Mouse (Mus musculus) heart, adult 2 months (tissue): Measurements from ENCODE around the gene Tagln. TPM values are rescaled to one million over a fixed set of nuclear protein-coding genes. Genes with fewer than 3 reads are reported as not detected.

Experiments
- DNase-seq, 2 experiments: peaks; one replicate each; pipeline ENCODE4 v3.0.0; 2021
- H3K27ac ChIP-seq: fragments of 200-600 bp; 2 replicates; pipeline ENCODE4 v1.8.1; 2022
- H3K27me3 ChIP-seq: fragments of 200-500 bp; 2 replicates; pipeline ENCODE4 v1.6.1; 2012; ENCODE audit warnings: mild to moderate bottlenecking, low read length, inconsistent platforms, mixed read lengths; ENCODE audit not compliant: control insufficient read depth, insufficient read depth
- H3K36me3 ChIP-seq: fragments of 200-500 bp; 2 replicates; pipeline ENCODE4 v1.6.1; 2012; ENCODE audit warnings: low read length, inconsistent platforms; ENCODE audit not compliant: control insufficient read depth, insufficient read depth
- H3K4me1 ChIP-seq: fragments of 200-500 bp; 2 replicates; pipeline ENCODE4 v1.6.1; 2011; ENCODE audit warnings: low read length; ENCODE audit not compliant: control insufficient read depth, insufficient read depth
- H3K4me3 ChIP-seq: fragments of 200-600 bp; 2 replicates; pipeline ENCODE4 v1.8.1; 2022
- H3K79me2 ChIP-seq: fragments of 200-500 bp; replicated peaks from 2 replicates; pipeline ENCODE4 v1.6.1; 2012; ENCODE audit warnings: mild to moderate bottlenecking, inconsistent platforms, low read length, moderate library complexity, mixed read lengths; ENCODE audit not compliant: control insufficient read depth, insufficient read depth
- H3K9ac ChIP-seq: fragments of 200-500 bp; 2 replicates; pipeline ENCODE4 v1.6.1; 2012; ENCODE audit warnings: low read depth, mild to moderate bottlenecking, control low read depth, inconsistent platforms, low read length, mixed read lengths
- CTCF ChIP-seq: fragments of 200-600 bp; IDR thresholded peaks from 2 replicates; pipeline ENCODE4 v1.8.1; 2022; ENCODE audit warnings: antibody characterized with exemption, mild to moderate bottlenecking, moderate library complexity
- EP300 ChIP-seq: fragments of 200-500 bp; IDR thresholded peaks from 2 replicates; pipeline ENCODE4 v1.6.1; 2011; ENCODE audit warnings: low read depth, low read length, control low read depth; ENCODE audit not compliant: insufficient read depth
- POLR2A ChIP-seq: fragments of 200-500 bp; IDR thresholded peaks from 2 replicates; pipeline ENCODE4 v1.6.1; 2011; ENCODE audit warnings: mild to moderate bottlenecking, low read depth, low read length, control low read depth; ENCODE audit not compliant: insufficient read depth
- WGBS: fragments of 180-500 bp; shearing (Covaris S2); methylation state at CpG from one replicate; pipeline ENCODE4 v1.1.7; 2018; 5-methylcytosine and 5-hydroxymethylcytosine counted together
- intact Hi-C: fragments of 180-260 bp; cut with DNase I; formaldehyde crosslinking; loops from one replicate; pipeline ENCODE4 v1.15.1; 2025
- polyA plus RNA-seq: library from polyadenylated mRNA; depleted of rRNA; stranded (reverse); fragments of >200 nt; gene quantifications from 2 replicates; pipeline ENCODE4 v1.2.3, GENCODE M21; 2012
- total RNA-seq, 2 experiments: library from RNA; stranded (reverse); gene quantifications; 2 replicates each; pipeline ENCODE4 v1.2.3; 2021

Gene Tagln
- total and polyA plus RNA-seq, 3 experiments, result 84.0 to 116 (median 93.6) TPM

GRCm38 (mm10) chr9:45938088-45938487 is 2.2 kb upstream of the Tagln start:
- no peaks in the 10 kb centered on the region for H3K79me2 ChIP-seq
- H3K4me3 ChIP-seq, result no peak overlapping the region
- no peaks in the 10 kb centered on the region for H3K36me3 ChIP-seq
- TF ChIP-seq CTCF (no peak), POLR2A (no peak), EP300 (0 out of 2 replicates have a peak, but pooled peaks have one; percentile 7)
- no peaks in the 10 kb centered on the region for H3K27me3 ChIP-seq
- peak; percentile 51 to 63 for DNase-seq
- WGBS, result 65% methylated on average over 8 of the region's 8 CpGs
- H3K27ac ChIP-seq, result peak overlapping the region; percentile 33
- intact Hi-C loops, result no loop called here
- no peak overlapping the region for H3K9ac ChIP-seq
- H3K4me1 ChIP-seq, result no peaks in the 10 kb centered on the region; the same call in none of the 2 replicates

GRCm38 (mm10) chr9:45936883-45937282 is 1.0 kb upstream of the Tagln start:
- H3K9ac ChIP-seq, result no peak overlapping the region
- H3K36me3 ChIP-seq, result no peaks in the 10 kb centered on the region
- H3K27ac ChIP-seq, result no peak overlapping the region
- H3K4me1 ChIP-seq, result peaks cover 2% of the 10 kb centered on the region
- 12% methylated on average over 3 of the region's 3 CpGs for WGBS
- no peak overlapping the region for H3K4me3 ChIP-seq
- TF ChIP-seq EP300, result 0 out of 2 replicates have a peak, but pooled peaks have one; percentile 39
- no peak for TF ChIP-seq POLR2A
- peak; percentile 84 for TF ChIP-seq CTCF
- no peaks in the 10 kb centered on the region for H3K79me2 ChIP-seq
- intact Hi-C loops, result loop anchor here (1.0 kb wide), 1 partner anchor 26 kb away; no protein-coding TSS in a partner anchor
- H3K27me3 ChIP-seq, result no peaks in the 10 kb centered on the region
- DNase-seq, result peak; percentile 58 to 64

GRCm38 (mm10) chr9:45932571-45933415 is 3.1 kb downstream of the Tagln start:
- intact Hi-C loops, result no loop called here
- DNase-seq, result no peak
- Histone ChIP-seq H3K79me2 (no peaks in the 10 kb centered on the region), H3K4me1 (peaks cover 3% of the 10 kb centered on the region), H3K4me3 (no peak overlapping the region), H3K9ac (peak overlapping the region; percentile 8; the same call in 1 of the 2 replicates), H3K36me3 (no peaks in the 10 kb centered on the region), H3K27me3 (no peaks in the 10 kb centered on the region), H3K27ac (peak overlapping the region; percentile 44)
- 0 out of 2 replicates have a peak, but pooled peaks have one; percentile 15 for TF ChIP-seq POLR2A
- TF ChIP-seq EP300, result no peak
- TF ChIP-seq CTCF, result no peak
- 58% methylated on average over 11 of the region's 11 CpGs for WGBS

- 18% methylated on average over 1 of the region's 1 CpGs for WGBS
- DNase-seq, result no peak
- no peak for TF ChIP-seq CTCF
- TF ChIP-seq POLR2A, result no peak
- TF ChIP-seq EP300, result no peak
- Histone ChIP-seq H3K79me2 (no peaks in the 10 kb centered on the region), H3K27me3 (no peaks in the 10 kb centered on the region), H3K36me3 (no peaks in the 10 kb centered on the region), H3K4me3 (no peak overlapping the region), H3K27ac (no peak overlapping the region), H3K9ac (no peak overlapping the region), H3K4me1 (peaks cover 3% of the 10 kb centered on the region)
- intact Hi-C loops, result no loop called here
Observed at GRCm38 (mm10) chr9:45931958-45932357, 3.9 kb downstream of the Tagln start.

GRCm38 (mm10) chr9:45929285-45929684 is 6.6 kb downstream of the Tagln start:
- H3K4me1 ChIP-seq, result peaks cover 3% of the 10 kb centered on the region
- no peak overlapping the region for H3K27ac ChIP-seq
- no peaks in the 10 kb centered on the region for H3K27me3 ChIP-seq
- H3K4me3 ChIP-seq, result no peak overlapping the region
- no peak overlapping the region for H3K9ac ChIP-seq
- DNase-seq, result no peak
- H3K79me2 ChIP-seq, result no peaks in the 10 kb centered on the region
- intact Hi-C loops, result no loop called here
- WGBS, result 81% methylated on average over 5 of the region's 5 CpGs
- TF ChIP-seq CTCF (no peak), POLR2A (no peak), EP300 (no peak)
- H3K36me3 ChIP-seq, result no peaks in the 10 kb centered on the region

GRCm38 (mm10) chr9:45919895-45920294 is 16.0 kb downstream of the Tagln start:
- H3K27me3 ChIP-seq, result no peaks in the 10 kb centered on the region
- intact Hi-C loops, result loop anchor here (5.0 kb wide), 1 partner anchor 843 kb away; the partner anchor contains the start of gene Jaml
- 26% methylated on average over 1 of the region's 1 CpGs for WGBS
- H3K9ac ChIP-seq, result no peak overlapping the region
- H3K4me3 ChIP-seq, result no peak overlapping the region
- peaks cover 2% of the 10 kb centered on the region for H3K36me3 ChIP-seq
- DNase-seq, result peak in 1 of 2 experiments; percentile 13
- H3K27ac ChIP-seq, result no peak overlapping the region; the same call in 1 of the 2 replicates
- H3K4me1 ChIP-seq, result peaks cover 6% of the 10 kb centered on the region
- TF ChIP-seq EP300 (no peak), POLR2A (no peak), CTCF (no peak)
- no peaks in the 10 kb centered on the region for H3K79me2 ChIP-seq
